Mouse (Mus musculus): ENCODE data around the gene Slc38a8. TPM values are rescaled to one million over a fixed set of nuclear protein-coding genes. Genes with fewer than 3 reads are reported as not detected.

The Slc38a8 gene
- total and polyA plus RNA-seq, 2 experiments from 2014 or later, result not detected

DNA sequence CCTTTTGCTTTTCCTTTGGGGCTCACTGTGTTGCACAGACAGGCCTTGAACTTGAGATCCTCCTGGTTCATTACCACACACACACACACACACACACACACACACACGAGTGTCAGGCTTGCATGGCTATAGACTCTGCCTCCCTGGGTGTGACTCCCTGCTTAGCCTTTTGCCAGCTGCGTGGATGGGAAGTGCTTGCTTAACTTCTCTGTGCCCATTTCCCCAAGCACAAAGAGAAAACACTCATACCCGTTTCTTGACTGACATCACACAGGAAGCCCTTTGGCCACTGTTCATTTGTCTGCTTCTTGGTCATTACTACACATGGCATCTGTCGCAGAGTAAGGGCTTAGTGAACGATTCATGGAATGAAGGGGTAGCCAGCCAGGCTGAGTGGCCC is 59.5 kb downstream of the Slc38a8 start:
- no peak for DNase-seq (ENCODE audit: low spot score)
- H3K9me3 ChIP-seq (replicated peaks; ENCODE audit: control insufficient read depth, low read length), result no peaks in the 10 kb centered on the region
- TF ChIP-seq CTCF (IDR thresholded peaks at IDR 0.05; ENCODE audit: low read depth) (no peak), EP300 (IDR thresholded peaks at IDR 0.05; ENCODE audit: low read depth) (no peak)
- no peak overlapping the region for H3K9ac ChIP-seq (replicated peaks; ENCODE audit: low read depth, low read length)
- no peaks in the 10 kb centered on the region for H3K36me3 ChIP-seq (replicated peaks; ENCODE audit: control insufficient read depth, insufficient read depth, low read length)
- H3K27me3 ChIP-seq (ENCODE audit: control insufficient read depth, insufficient read depth, low read length), result peaks cover 23% of the 10 kb centered on the region
- WGBS, result 73% methylated on average over 5 of the region's 5 CpGs
- no peak for ATAC-seq (ENCODE audit: insufficient read depth, low read depth)
- no peaks in the 10 kb centered on the region for H3K4me1 ChIP-seq (ENCODE audit: control insufficient read depth, insufficient read depth)
- H3K27ac ChIP-seq (ENCODE audit: low read depth), result no peak overlapping the region
- H3K4me2 ChIP-seq (ENCODE audit: low read depth, low read length), result no peak overlapping the region
- no peak overlapping the region for H3K4me3 ChIP-seq (ENCODE audit: low read depth, low read length)

DNA sequence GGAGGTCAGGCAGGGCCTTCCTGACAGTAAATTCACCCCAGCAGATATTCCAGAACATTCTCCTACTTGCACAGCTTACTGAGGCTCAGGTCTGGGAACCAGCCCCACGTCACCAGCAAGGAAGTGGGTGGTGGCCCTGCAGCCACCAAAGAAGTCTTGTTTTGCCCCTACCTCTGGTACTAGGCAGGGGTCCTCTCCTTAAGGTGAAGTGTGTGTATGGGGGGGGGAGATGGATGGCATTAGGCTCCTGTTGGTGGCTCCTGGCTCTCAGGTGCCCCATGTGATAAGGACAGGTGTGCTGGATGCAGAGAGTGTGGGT is 60.6 kb downstream of the Slc38a8 start:
- H3K9me3 ChIP-seq (replicated peaks; ENCODE audit: control insufficient read depth, low read length), result no peaks in the 10 kb centered on the region
- 42% methylated on average over 1 of the region's 1 CpGs for WGBS
- H3K27me3 ChIP-seq (ENCODE audit: control insufficient read depth, insufficient read depth, low read length), result peaks cover 14% of the 10 kb centered on the region
- H3K4me3 ChIP-seq (ENCODE audit: low read depth, low read length), result no peak overlapping the region
- H3K27ac ChIP-seq (ENCODE audit: low read depth), result no peak overlapping the region
- H3K4me1 ChIP-seq (ENCODE audit: control insufficient read depth, insufficient read depth), result peaks cover 6% of the 10 kb centered on the region
- no peak overlapping the region for H3K4me2 ChIP-seq (ENCODE audit: low read depth, low read length)
- no peak for DNase-seq (ENCODE audit: low spot score)
- H3K36me3 ChIP-seq (replicated peaks; ENCODE audit: control insufficient read depth, insufficient read depth, low read length), result no peaks in the 10 kb centered on the region
- TF ChIP-seq EP300 (IDR thresholded peaks at IDR 0.05; ENCODE audit: low read depth), result no peak
- TF ChIP-seq CTCF (IDR thresholded peaks at IDR 0.05; ENCODE audit: low read depth), result no peak
- ATAC-seq (ENCODE audit: insufficient read depth, low read depth), result peak; percentile 27; the same call in 1 of the 2 replicates
- H3K9ac ChIP-seq (replicated peaks; ENCODE audit: low read depth, low read length), result no peak overlapping the region

DNA sequence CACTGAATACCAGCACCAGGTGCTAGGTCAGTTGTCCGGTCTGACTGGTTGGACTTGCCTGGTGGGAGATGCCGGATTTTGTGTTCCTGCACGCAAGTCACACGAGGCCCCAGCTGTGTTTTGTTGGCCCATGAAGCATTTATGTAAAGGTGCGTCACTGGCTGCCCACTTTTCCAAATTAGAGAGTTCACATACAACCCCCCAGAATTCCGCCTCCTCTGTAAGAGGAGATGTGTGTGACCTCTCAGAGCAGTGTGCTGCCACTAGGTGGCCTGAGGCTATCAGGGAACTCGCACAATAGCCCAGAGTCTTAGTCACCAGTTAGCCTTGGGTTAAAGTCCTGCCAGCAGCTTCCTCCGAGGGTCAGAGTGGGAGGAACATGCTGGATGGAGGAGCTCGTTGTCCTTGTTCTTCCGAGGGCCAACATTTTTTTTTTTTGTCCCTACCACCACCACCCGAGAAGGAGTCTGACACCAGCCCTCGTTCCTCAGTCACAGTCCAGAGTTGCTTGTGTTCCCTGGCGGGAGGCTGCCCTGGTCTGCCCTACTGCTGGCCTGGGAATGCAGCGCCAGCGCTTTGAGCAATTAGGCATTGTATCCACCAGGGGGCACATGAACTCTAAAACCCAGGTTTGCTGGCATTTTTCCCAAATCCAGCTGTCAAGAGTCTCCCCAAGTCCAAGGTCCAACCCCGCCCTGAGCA is 61.1 kb downstream of the Slc38a8 start:
- Histone ChIP-seq H3K4me2 (ENCODE audit: low read depth, low read length) (no peak overlapping the region), H3K9ac (replicated peaks; ENCODE audit: low read depth, low read length) (no peak overlapping the region), H3K9me3 (replicated peaks; ENCODE audit: control insufficient read depth, low read length) (no peaks in the 10 kb centered on the region), H3K27me3 (ENCODE audit: control insufficient read depth, insufficient read depth, low read length) (peaks cover 9% of the 10 kb centered on the region), H3K4me3 (ENCODE audit: low read depth, low read length) (no peak overlapping the region), H3K27ac (ENCODE audit: low read depth) (peak overlapping the region; percentile 28; the same call in 1 of the 2 replicates), H3K36me3 (replicated peaks; ENCODE audit: control insufficient read depth, insufficient read depth, low read length) (no peaks in the 10 kb centered on the region), H3K4me1 (ENCODE audit: control insufficient read depth, insufficient read depth) (peaks cover 6% of the 10 kb centered on the region)
- peak; percentile 87 for DNase-seq (ENCODE audit: low spot score)
- ATAC-seq (ENCODE audit: insufficient read depth, low read depth), result peak; percentile 66
- TF ChIP-seq EP300 (IDR thresholded peaks at IDR 0.05; ENCODE audit: low read depth) (no peak), CTCF (IDR thresholded peaks at IDR 0.05; ENCODE audit: low read depth) (peak; percentile 84)
- WGBS, result 22% methylated on average over 16 of the region's 16 CpGs

DNA sequence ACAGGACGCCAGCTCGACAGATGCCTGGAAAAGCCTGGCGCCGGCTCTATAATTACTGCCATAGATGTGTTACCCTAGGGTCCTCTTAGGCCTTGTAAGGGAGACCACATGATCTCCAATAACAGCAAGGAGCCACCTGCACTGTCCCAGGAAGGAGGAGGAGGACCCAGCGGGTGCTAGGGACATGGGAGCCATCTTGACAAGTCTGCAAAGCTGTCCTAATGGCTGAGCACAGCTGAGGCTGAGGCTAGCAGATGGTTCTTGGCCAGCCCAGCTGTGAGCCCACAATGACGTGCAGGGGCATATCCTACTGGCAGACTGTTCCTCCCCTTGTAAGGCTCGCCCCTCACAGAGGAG is 61.6 kb downstream of the Slc38a8 start:
- peaks cover 6% of the 10 kb centered on the region for H3K4me1 ChIP-seq (ENCODE audit: control insufficient read depth, insufficient read depth)
- no peaks in the 10 kb centered on the region for H3K9me3 ChIP-seq (replicated peaks; ENCODE audit: control insufficient read depth, low read length)
- no peak overlapping the region for H3K9ac ChIP-seq (replicated peaks; ENCODE audit: low read depth, low read length)
- no peaks in the 10 kb centered on the region for H3K36me3 ChIP-seq (replicated peaks; ENCODE audit: control insufficient read depth, insufficient read depth, low read length)
- peaks cover 7% of the 10 kb centered on the region; the same call in 1 of the 2 replicates for H3K27me3 ChIP-seq (ENCODE audit: control insufficient read depth, insufficient read depth, low read length)
- ATAC-seq (ENCODE audit: insufficient read depth, low read depth) (no peak), DNase-seq (ENCODE audit: low spot score) (no peak)
- TF ChIP-seq EP300 (IDR thresholded peaks at IDR 0.05; ENCODE audit: low read depth) (no peak), CTCF (IDR thresholded peaks at IDR 0.05; ENCODE audit: low read depth) (no peak)
- H3K27ac ChIP-seq (ENCODE audit: low read depth), result no peak overlapping the region
- WGBS, result 79% methylated on average over 7 of the region's 7 CpGs
- H3K4me2 ChIP-seq (ENCODE audit: low read depth, low read length), result no peak overlapping the region
- H3K4me3 ChIP-seq (ENCODE audit: low read depth, low read length), result no peak overlapping the region

DNA sequence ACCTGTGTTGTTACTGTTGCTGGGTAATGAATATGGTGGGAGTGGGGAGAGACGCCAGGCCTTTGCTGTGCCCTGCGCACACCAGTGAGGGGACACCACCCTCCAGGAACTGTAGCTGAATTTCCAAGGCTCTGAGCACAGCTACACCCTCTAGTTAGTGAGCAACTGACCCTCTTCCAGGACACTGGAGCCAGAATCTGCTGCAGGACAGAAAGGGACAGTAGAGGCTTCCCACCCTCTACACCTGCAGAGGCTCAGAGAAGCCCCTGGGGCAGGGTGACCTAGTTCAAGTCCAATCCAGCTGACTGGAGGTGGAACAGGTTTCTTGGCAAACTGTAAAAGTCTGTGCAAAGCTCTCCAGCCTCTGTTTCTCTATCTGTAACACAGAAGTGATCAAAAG is 62.1 kb downstream of the Slc38a8 start:
- Histone ChIP-seq H3K9me3 (replicated peaks; ENCODE audit: control insufficient read depth, low read length) (no peaks in the 10 kb centered on the region), H3K4me3 (ENCODE audit: low read depth, low read length) (no peak overlapping the region), H3K4me1 (ENCODE audit: control insufficient read depth, insufficient read depth) (peaks cover 6% of the 10 kb centered on the region), H3K27ac (ENCODE audit: low read depth) (no peak overlapping the region), H3K27me3 (ENCODE audit: control insufficient read depth, insufficient read depth, low read length) (peaks cover 7% of the 10 kb centered on the region; the same call in 1 of the 2 replicates), H3K9ac (replicated peaks; ENCODE audit: low read depth, low read length) (no peak overlapping the region), H3K4me2 (ENCODE audit: low read depth, low read length) (no peak overlapping the region), H3K36me3 (replicated peaks; ENCODE audit: control insufficient read depth, insufficient read depth, low read length) (no peaks in the 10 kb centered on the region)
- no peak for DNase-seq (ENCODE audit: low spot score)
- ATAC-seq (ENCODE audit: insufficient read depth, low read depth), result no peak
- no peak for TF ChIP-seq EP300 (IDR thresholded peaks at IDR 0.05; ENCODE audit: low read depth)
- TF ChIP-seq CTCF (IDR thresholded peaks at IDR 0.05; ENCODE audit: low read depth), result no peak
- WGBS, result 93% methylated on average over 2 of the region's 2 CpGs

DNA sequence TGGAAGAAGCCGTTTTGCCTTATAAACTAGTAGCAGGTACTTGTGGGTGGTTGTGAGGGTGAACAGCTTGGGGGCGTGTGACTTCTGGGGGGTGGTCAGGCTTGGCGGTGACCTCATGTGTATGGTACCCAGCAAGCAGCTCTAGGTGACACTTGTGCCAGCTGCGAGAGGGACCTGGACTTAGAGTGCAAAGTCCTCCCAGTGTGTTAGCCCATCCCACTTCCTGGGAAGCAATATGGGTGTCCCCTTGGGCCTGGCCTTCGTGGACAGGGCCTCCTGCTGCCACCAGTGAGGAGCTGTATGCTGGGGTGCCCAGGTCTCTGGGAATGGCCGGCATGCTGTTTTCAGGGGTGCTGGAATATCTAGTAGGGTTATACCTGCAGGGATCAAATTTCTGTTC is 62.6 kb downstream of the Slc38a8 start:
- H3K27ac ChIP-seq (ENCODE audit: low read depth), result no peak overlapping the region
- TF ChIP-seq EP300 (IDR thresholded peaks at IDR 0.05; ENCODE audit: low read depth) (no peak), CTCF (IDR thresholded peaks at IDR 0.05; ENCODE audit: low read depth) (no peak)
- H3K4me1 ChIP-seq (ENCODE audit: control insufficient read depth, insufficient read depth), result peaks cover 6% of the 10 kb centered on the region
- H3K4me2 ChIP-seq (ENCODE audit: low read depth, low read length), result no peak overlapping the region
- H3K4me3 ChIP-seq (ENCODE audit: low read depth, low read length), result no peak overlapping the region
- ATAC-seq (ENCODE audit: insufficient read depth, low read depth) (no peak), DNase-seq (ENCODE audit: low spot score) (no peak)
- peaks cover 7% of the 10 kb centered on the region; the same call in 1 of the 2 replicates for H3K27me3 ChIP-seq (ENCODE audit: control insufficient read depth, insufficient read depth, low read length)
- H3K9me3 ChIP-seq (replicated peaks; ENCODE audit: control insufficient read depth, low read length), result no peaks in the 10 kb centered on the region
- WGBS, result 72% methylated on average over 6 of the region's 6 CpGs
- no peak overlapping the region for H3K9ac ChIP-seq (replicated peaks; ENCODE audit: low read depth, low read length)
- H3K36me3 ChIP-seq (replicated peaks; ENCODE audit: control insufficient read depth, insufficient read depth, low read length), result no peaks in the 10 kb centered on the region
